ENCODE assay signal across 8 mouse cellular contexts in genomic region chr11:101468263-101468688, GRCm38 (mm10). TPM values are rescaled to one million over a fixed set of nuclear protein-coding genes. Genes with fewer than 3 reads are reported as not detected.
DNase-seq lines count a peak whose midpoint lies in the region; ATAC-seq and TF ChIP-seq lines count a peak whose summit lies in the region.

No protein-coding gene starts in this region.

- peak overlapping the region; percentile 77 for H3K27ac ChIP-seq in kidney, embryonic 15.5 days
- no peak overlapping the region for H3K27ac ChIP-seq in MEL (ENCODE audit: control insufficient read depth, low read depth, low read length)
- H3K27ac ChIP-seq in forebrain, embryonic 15.5 days (replicated peaks), result peak overlapping the region; percentile 76
- no peak overlapping the region for H3K27ac ChIP-seq in liver, embryonic 13.5 days

- H3K9ac ChIP-seq in kidney, embryonic 15.5 days, result peak overlapping the region; percentile 73
- peak overlapping the region; percentile 66 for H3K9ac ChIP-seq in MEL (ENCODE audit: control insufficient read depth, low read depth, low read length, poor library complexity, severe bottlenecking)
- H3K9ac ChIP-seq in forebrain, embryonic 15.5 days (replicated peaks), result peak overlapping the region; percentile 82
- H3K9ac ChIP-seq in liver, embryonic 13.5 days, result peak overlapping the region; percentile 75

- TF ChIP-seq EP300 in MEL (IDR thresholded peaks at IDR 0.05; ENCODE audit: low read depth in 1 of 2, low read length in 2 of 2), result no peak

- H3K4me2 ChIP-seq in kidney, embryonic 15.5 days, result peak overlapping the region; percentile 99
- peak overlapping the region; percentile 83 for H3K4me2 ChIP-seq in forebrain, embryonic 15.5 days (replicated peaks)
- peak overlapping the region; percentile 98 for H3K4me2 ChIP-seq in liver, embryonic 13.5 days

- no peaks in the 10 kb centered on the region for H3K27me3 ChIP-seq in kidney, embryonic 15.5 days
- no peaks in the 10 kb centered on the region for H3K27me3 ChIP-seq in MEL (ENCODE audit: control insufficient read depth in 1 of 2, insufficient read depth in 2 of 2, low read length in 2 of 2)
- no peaks in the 10 kb centered on the region for H3K27me3 ChIP-seq in forebrain, embryonic 15.5 days
- H3K27me3 ChIP-seq in liver, embryonic 13.5 days, result peaks cover 90% of the 10 kb centered on the region

- H3K4me3 ChIP-seq in kidney, embryonic 15.5 days (replicated peaks), result peak overlapping the region; percentile 82
- peak overlapping the region; percentile 61 to 78 for H3K4me3 ChIP-seq in MEL (ENCODE audit: control insufficient read depth in 1 of 2, insufficient read depth in 1 of 2, low read depth in 2 of 2, low read length in 2 of 2)
- peak overlapping the region; percentile 79 for H3K4me3 ChIP-seq in forebrain, embryonic 15.5 days
- peak overlapping the region; percentile 74 for H3K4me3 ChIP-seq in liver, embryonic 13.5 days (replicated peaks)

- peak; percentile 37 for ATAC-seq in kidney, embryonic 15.5 days (replicated peaks; ENCODE audit: low FRiP score)
- peak; percentile 39 for ATAC-seq in forebrain, embryonic 15.5 days (replicated peaks)
- no peak; the same call in 1 of the 2 replicates for ATAC-seq in liver, embryonic 13.5 days (ENCODE audit: low read depth)
- ATAC-seq in megakaryocyte-erythroid progenitor cell, adult 5-6 weeks (replicated peaks; ENCODE audit: low FRiP score, low TSS enrichment, poor library complexity, severe bottlenecking), result no peak

- TF ChIP-seq POLR2A in MEL (IDR thresholded peaks at IDR 0.05; ENCODE audit: control insufficient read depth in 1 of 2, insufficient read depth in 1 of 2, low read depth in 1 of 2, low read length in 2 of 2, poor library complexity in 1 of 2), result peak in 1 of 2 experiments; percentile 58; a peak in 1 of 4 replicates

- no peak for DNase-seq in kidney, postnatal 25 days
- peak; percentile 46 for DNase-seq in MEL (ENCODE audit: low read depth, low spot score)
- no peak for DNase-seq in liver, embryonic 13.5 days
- DNase-seq in spleen, adult 12 weeks (ENCODE audit: low spot score), result no peak
- DNase-seq in kidney, adult 8-10 months, result no peak

- 1% methylated on average over 31 of the region's 31 CpGs for WGBS in kidney, embryonic 15.5 days
- under 1% methylated on average over 30 of the region's 31 CpGs for WGBS in forebrain, embryonic 15.5 days
- 1% methylated on average over 31 of the region's 31 CpGs for WGBS in liver, embryonic 13.5 days (ENCODE audit: insufficient replicate concordance)

- no peaks in the 10 kb centered on the region for H3K9me3 ChIP-seq in kidney, embryonic 15.5 days (replicated peaks)
- H3K9me3 ChIP-seq in MEL (replicated peaks; ENCODE audit: insufficient read depth, low read length), result no peaks in the 10 kb centered on the region
- no peaks in the 10 kb centered on the region for H3K9me3 ChIP-seq in forebrain, embryonic 15.5 days
- H3K9me3 ChIP-seq in liver, embryonic 13.5 days (replicated peaks), result no peaks in the 10 kb centered on the region

- peaks cover 61% of the 10 kb centered on the region for H3K4me1 ChIP-seq in kidney, embryonic 15.5 days
- peaks cover 6 to 24% of the 10 kb centered on the region in 2 experiments for H3K4me1 ChIP-seq in MEL (ENCODE audit: control insufficient read depth in 1 of 2, insufficient read depth in 2 of 2, low read length in 2 of 2)
- peaks cover 69% of the 10 kb centered on the region for H3K4me1 ChIP-seq in forebrain, embryonic 15.5 days
- H3K4me1 ChIP-seq in liver, embryonic 13.5 days (replicated peaks), result peaks cover 63% of the 10 kb centered on the region

- no peaks in the 10 kb centered on the region for H3K36me3 ChIP-seq in kidney, embryonic 15.5 days
- H3K36me3 ChIP-seq in MEL (ENCODE audit: control insufficient read depth in 1 of 2, insufficient read depth in 2 of 2, low read length in 2 of 2), result peaks cover 0 to 19% of the 10 kb centered on the region in 2 experiments; a peak in 2 of 4 replicates
- H3K36me3 ChIP-seq in forebrain, embryonic 15.5 days, result no peaks in the 10 kb centered on the region
- no peaks in the 10 kb centered on the region for H3K36me3 ChIP-seq in liver, embryonic 13.5 days

- peaks cover 6% of the 10 kb centered on the region; the same call in 1 of the 2 replicates for H3K79me2 ChIP-seq in MEL (ENCODE audit: control insufficient read depth, insufficient read depth, low read length, poor library complexity)

- TF ChIP-seq CTCF in MEL (IDR thresholded peaks at IDR 0.05 in 2 of 3, conservative IDR thresholded peaks at IDR 0.05 in 1 of 3; ENCODE audit: control insufficient read depth in 1 of 3, insufficient read depth in 1 of 3, low read depth in 2 of 3, low read length in 3 of 3, poor library complexity in 1 of 3, severe bottlenecking in 1 of 3), result no peak

- no peak for TF ChIP-seq RAD21 in MEL (IDR thresholded peaks at IDR 0.05; ENCODE audit: low read depth, low read length)

TF ChIP-seq in MEL, 35 proteins besides CTCF, POLR2A, EP300 and RAD21 (continues in another document):
- TF ChIP-seq ZMIZ1 (IDR thresholded peaks at IDR 0.05; ENCODE audit: low read depth, low read length) (no peak), ZKSCAN1 (IDR thresholded peaks at IDR 0.05; ENCODE audit: low read depth, low read length) (no peak), SMC3 (IDR thresholded peaks at IDR 0.05; ENCODE audit: low read depth, low read length) (no peak), MYB (IDR thresholded peaks at IDR 0.05; ENCODE audit: low read depth, low read length) (no peak), GABPA (IDR thresholded peaks at IDR 0.05; ENCODE audit: low read depth, low read length) (no peak), UBTF (IDR thresholded peaks at IDR 0.05; ENCODE audit: borderline replicate concordance, insufficient read depth, low read depth, low read length) (no peak), NRF1 (IDR thresholded peaks at IDR 0.05; ENCODE audit: insufficient read depth, low read depth, low read length, poor library complexity, severe bottlenecking) (no peak), MYC (IDR thresholded peaks at IDR 0.05; ENCODE audit: low read depth, low read length) (no peak), RCOR1 (IDR thresholded peaks at IDR 0.05; ENCODE audit: low read depth, low read length) (no peak)

RNA-seq across cellular contexts. Expression of gene Vat1, which starts 2.2 kb away (rescaled TPM):
- polyA plus RNA-seq in kidney, embryonic 15.5 days (2015; fragmentation: Nextera tagmentation; extraction: Ambion mirVana), result 31.8 and 37.5 TPM in 2 replicates
- total RNA-seq in MEL (2012; rRNA removed), result 43.9 and 49.5 TPM in 2 replicates
- polyA plus RNA-seq in MEL (2012; ENCODE audit: insufficient read depth in 1 of 2, insufficient read length in 2 of 2, low read depth in 1 of 2, low replicate concordance in 2 of 2, missing spikeins in 1 of 2), result 100 to 1,000 TPM in 1 of 2 experiments, not detected in 1; 125 TPM
- polyA plus RNA-seq in forebrain, embryonic 15.5 days (2015; fragmentation: Nextera tagmentation; extraction: Ambion mirVana), result 77.1 and 79.8 TPM in 2 replicates
- 8.8 and 8.9 TPM in 2 replicates for polyA plus RNA-seq in liver, embryonic 13.5 days (2015; fragmentation: Nextera tagmentation; extraction: Ambion mirVana)
- 6.5 and 7.4 TPM in 2 replicates for total RNA-seq in megakaryocyte-erythroid progenitor cell, adult 5-6 weeks (2014; fragmentation: Nextera tagmentation)
- 3.3 and 5.4 TPM in 2 replicates for total RNA-seq in megakaryocyte-erythroid progenitor cell, adult 5-6 weeks (2017)

RNA-seq across cellular contexts. Expression of gene Rnd2, which starts 3.5 kb away (rescaled TPM):
- 9.0 and 11.4 TPM in 2 replicates for polyA plus RNA-seq in kidney, embryonic 15.5 days (2015; fragmentation: Nextera tagmentation; extraction: Ambion mirVana)
- total RNA-seq in MEL (2012; rRNA removed), result 4.2 and 6.4 TPM in 2 replicates
- polyA plus RNA-seq in MEL (2012; ENCODE audit: insufficient read depth in 1 of 2, insufficient read length in 2 of 2, low read depth in 1 of 2, low replicate concordance in 2 of 2, missing spikeins in 1 of 2), result 10 to 100 TPM in 1 of 2 experiments, not detected in 1; 18.6 TPM
- polyA plus RNA-seq in forebrain, embryonic 15.5 days (2015; fragmentation: Nextera tagmentation; extraction: Ambion mirVana), result 121 and 142 TPM in 2 replicates
- polyA plus RNA-seq in liver, embryonic 13.5 days (2015; fragmentation: Nextera tagmentation; extraction: Ambion mirVana), result 3.1 and 3.4 TPM in 2 replicates
- total RNA-seq in megakaryocyte-erythroid progenitor cell, adult 5-6 weeks (2014; fragmentation: Nextera tagmentation), result 1.6 and 7.2 TPM in 2 replicates
- total RNA-seq in megakaryocyte-erythroid progenitor cell, adult 5-6 weeks (2017), result 3.5 and 3.8 TPM in 2 replicates

RNA-seq across cellular contexts. Expression of gene Ifi35, which starts 20.1 kb away (rescaled TPM):
- 13.8 and 18.8 TPM in 2 replicates for polyA plus RNA-seq in kidney, embryonic 15.5 days (2015; fragmentation: Nextera tagmentation; extraction: Ambion mirVana)
- total RNA-seq in MEL (2012; rRNA removed), result 37.5 and 64.4 TPM in 2 replicates
- 100 to 1,000 TPM in 1 of 2 experiments, 10 to 100 TPM in 1; 35.5 to 146 TPM for polyA plus RNA-seq in MEL (2012; ENCODE audit: insufficient read depth in 1 of 2, insufficient read length in 2 of 2, low read depth in 1 of 2, low replicate concordance in 2 of 2, missing spikeins in 1 of 2)
- polyA plus RNA-seq in forebrain, embryonic 15.5 days (2015; fragmentation: Nextera tagmentation; extraction: Ambion mirVana), result 2.4 and 3.2 TPM in 2 replicates
- polyA plus RNA-seq in liver, embryonic 13.5 days (2015; fragmentation: Nextera tagmentation; extraction: Ambion mirVana), result 31.4 and 33.0 TPM in 2 replicates
- 35.5 and 44.1 TPM in 2 replicates for total RNA-seq in megakaryocyte-erythroid progenitor cell, adult 5-6 weeks (2014; fragmentation: Nextera tagmentation)
- 31.7 and 33.5 TPM in 2 replicates for total RNA-seq in megakaryocyte-erythroid progenitor cell, adult 5-6 weeks (2017)

RNA-seq across cellular contexts. Expression of gene Rpl27, which starts 26.2 kb away (rescaled TPM):
- polyA plus RNA-seq in kidney, embryonic 15.5 days (2015; fragmentation: Nextera tagmentation; extraction: Ambion mirVana), result 369 and 421 TPM in 2 replicates
- total RNA-seq in MEL (2012; rRNA removed), result 2,405 and 2,621 TPM in 2 replicates
- polyA plus RNA-seq in MEL (2012; ENCODE audit: insufficient read depth in 1 of 2, insufficient read length in 2 of 2, low read depth in 1 of 2, low replicate concordance in 2 of 2, missing spikeins in 1 of 2), result 100 to 1,000 TPM in 1 of 2 experiments, not detected in 1; 595 TPM
- 267 and 285 TPM in 2 replicates for polyA plus RNA-seq in forebrain, embryonic 15.5 days (2015; fragmentation: Nextera tagmentation; extraction: Ambion mirVana)
- 344 and 360 TPM in 2 replicates for polyA plus RNA-seq in liver, embryonic 13.5 days (2015; fragmentation: Nextera tagmentation; extraction: Ambion mirVana)
- 1,243 and 1,644 TPM in 2 replicates for total RNA-seq in megakaryocyte-erythroid progenitor cell, adult 5-6 weeks (2014; fragmentation: Nextera tagmentation)
- total RNA-seq in megakaryocyte-erythroid progenitor cell, adult 5-6 weeks (2017), result 3,990 and 4,375 TPM in 2 replicates

RNA-seq across cellular contexts. Expression of gene Ptges3l, which starts 43.1 kb away (rescaled TPM):
- polyA plus RNA-seq in kidney, embryonic 15.5 days (2015; fragmentation: Nextera tagmentation; extraction: Ambion mirVana), result 12.3 and 12.6 TPM in 2 replicates
- total RNA-seq in MEL (2012; rRNA removed), result 1.4 and 1.6 TPM in 2 replicates
- 1 to 10 TPM in 1 of 2 experiments, not detected in 1; 2.3 TPM for polyA plus RNA-seq in MEL (2012; ENCODE audit: insufficient read depth in 1 of 2, insufficient read length in 2 of 2, low read depth in 1 of 2, low replicate concordance in 2 of 2, missing spikeins in 1 of 2)
- polyA plus RNA-seq in forebrain, embryonic 15.5 days (2015; fragmentation: Nextera tagmentation; extraction: Ambion mirVana), result 1.0 and 1.7 TPM in 2 replicates
- 0.66 and 1.2 TPM in 2 replicates for polyA plus RNA-seq in liver, embryonic 13.5 days (2015; fragmentation: Nextera tagmentation; extraction: Ambion mirVana)
- total RNA-seq in megakaryocyte-erythroid progenitor cell, adult 5-6 weeks (2014; fragmentation: Nextera tagmentation), result not detected in 2 replicates
- not detected in 2 replicates for total RNA-seq in megakaryocyte-erythroid progenitor cell, adult 5-6 weeks (2017)

Comparison
In these comparisons a context has a peak if more than half of its experiments do, and no peak if none do; other contexts are left out.
1. ATAC-seq: peak in kidney, embryonic 15.5 days (single experiment) and forebrain, embryonic 15.5 days (single experiment); none in liver, embryonic 13.5 days (single experiment) and megakaryocyte-erythroid progenitor cell, adult 5-6 weeks (single experiment).
2. H3K27ac ChIP-seq: peak in kidney, embryonic 15.5 days (single experiment) and forebrain, embryonic 15.5 days (single experiment); none in MEL (single experiment) and liver, embryonic 13.5 days (single experiment).
3. Peak in every context shown above with its lines, with median percentiles within 50 percentile points of each other: H3K4me2 ChIP-seq, H3K4me3 ChIP-seq and H3K9ac ChIP-seq.